Mouse (Mus musculus) liver, postnatal 0 days (tissue): Measurements from ENCODE around the gene Klhl36. TPM values are rescaled to one million over a fixed set of nuclear protein-coding genes. Genes with fewer than 3 reads are reported as not detected.

ENCODE experiments used
- ATAC-seq: fragments of 200-750 bp; cut with Nextera tagmentation; 2 replicates; pipeline ENCODE4 v1.8.0; 2017; ENCODE audit warnings: mild to moderate bottlenecking, moderate library complexity
- DNase-seq: peaks from one replicate; pipeline ENCODE4 v3.0.0-alpha.2; 2016
- H3K27ac ChIP-seq: fragments of 300-500 bp; sonication (generic); 2 replicates; pipeline ENCODE4 v1.5.1; 2014; ENCODE audit warnings: antibody characterized with exemption, moderate library complexity, mild to moderate bottlenecking, low read depth
- H3K27me3 ChIP-seq: fragments of 300-500 bp; sonication (generic); 2 replicates; pipeline ENCODE4 v1.6.1; 2014; ENCODE audit warnings: low read length, control low read depth, mixed read lengths; ENCODE audit not compliant: insufficient read depth
- H3K36me3 ChIP-seq: fragments of 300-500 bp; sonication (generic); replicated peaks from 2 replicates; pipeline ENCODE4 v1.6.1; 2014; ENCODE audit warnings: mild to moderate bottlenecking, control low read depth, low read length, moderate library complexity, mixed read lengths; ENCODE audit not compliant: insufficient read depth
- H3K4me1 ChIP-seq: fragments of 300-500 bp; sonication (generic); 2 replicates; pipeline ENCODE4 v1.6.1; 2014; ENCODE audit warnings: antibody characterized with exemption, mild to moderate bottlenecking, control low read depth; ENCODE audit not compliant: insufficient read depth
- H3K4me2 ChIP-seq: fragments of 300-500 bp; sonication (generic); 2 replicates; pipeline ENCODE4 v1.6.1; 2014; ENCODE audit warnings: low read depth, mild to moderate bottlenecking, low read length, moderate library complexity, mixed read lengths
- H3K4me3 ChIP-seq: fragments of 300-500 bp; sonication (generic); 2 replicates; pipeline ENCODE4 v1.5.1; 2014; ENCODE audit warnings: low read depth, low read length
- H3K9ac ChIP-seq: fragments of 300-500 bp; sonication (generic); replicated peaks from 2 replicates; pipeline ENCODE4 v1.6.1; 2014; ENCODE audit warnings: mild to moderate bottlenecking, moderate library complexity
- H3K9me3 ChIP-seq: fragments of 300-500 bp; sonication (generic); 2 replicates; pipeline ENCODE4 v1.6.1; 2016; ENCODE audit warnings: mild to moderate bottlenecking, control low read depth, low read length, mixed read lengths
- CTCF ChIP-seq: sonication (generic); IDR thresholded peaks from 2 replicates; pipeline ENCODE4 v1.5.1; 2016; ENCODE audit warnings: antibody characterized with exemption, low read depth
- EP300 ChIP-seq: IDR thresholded peaks from 2 replicates; pipeline ENCODE4 v1.6.1; 2016; ENCODE audit warnings: antibody characterized with exemption, low read depth, mild to moderate bottlenecking
- WGBS: fragments of 180-500 bp; shearing (Covaris S2); extraction: QIAGEN DNeasy Blood & Tissue Kit; methylation state at CpG from one replicate; pipeline ENCODE4 v1.1.7; 2014; ENCODE audit not compliant: insufficient replicate concordance; 5-methylcytosine and 5-hydroxymethylcytosine counted together
- polyA plus RNA-seq: library from polyadenylated mRNA; unstranded; fragments of >200 nt; fragmentation: Nextera tagmentation; extraction: Ambion mirVana; gene quantifications from 2 replicates; pipeline ENCODE4 v1.2.1, GENCODE M21; 2015

Gene Klhl36
- polyA plus RNA-seq, 1 experiment from 2014 or later: 4.9 TPM

DNA sequence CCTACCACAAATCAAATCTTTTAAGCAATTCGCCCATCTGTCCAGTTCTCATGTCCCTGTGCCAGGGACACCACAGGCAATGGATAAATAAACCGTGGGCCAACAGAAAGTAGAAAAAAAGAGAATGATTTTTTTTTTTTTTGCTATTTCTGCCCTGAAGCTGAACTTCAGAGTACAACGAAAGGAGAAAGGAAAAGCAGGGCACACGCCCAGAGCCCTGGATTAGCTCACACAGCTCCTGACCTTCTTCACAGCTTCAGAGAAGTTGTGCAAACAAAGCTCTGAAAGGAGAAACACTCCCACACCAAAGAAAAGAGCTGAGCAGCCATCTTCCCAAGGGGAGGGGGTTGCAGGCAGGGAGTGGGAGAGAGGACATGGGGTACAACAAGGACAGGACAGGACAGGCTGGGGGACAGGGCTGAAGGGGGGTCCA, 34.3 kb upstream of the Klhl36 start:
- 42% methylated on average over 4 of the region's 4 CpGs for WGBS
- no peak for ATAC-seq
- H3K36me3 ChIP-seq: 0 out of 2 replicates have a peak, but pooled peaks cover under 1% of the 10 kb centered on the region
- no peak overlapping the region; the same call in 1 of the 2 replicates for H3K4me3 ChIP-seq
- H3K9ac ChIP-seq: no peak overlapping the region
- H3K4me1 ChIP-seq: peaks cover 63% of the 10 kb centered on the region
- DNase-seq: no peak
- no peaks in the 10 kb centered on the region for H3K27me3 ChIP-seq
- TF ChIP-seq CTCF (no peak), EP300 (no peak)
- H3K27ac ChIP-seq: peak overlapping the region; percentile 56
- H3K9me3 ChIP-seq: no peaks in the 10 kb centered on the region
- peak overlapping the region; percentile 41; the same call in 1 of the 2 replicates for H3K4me2 ChIP-seq

DNA sequence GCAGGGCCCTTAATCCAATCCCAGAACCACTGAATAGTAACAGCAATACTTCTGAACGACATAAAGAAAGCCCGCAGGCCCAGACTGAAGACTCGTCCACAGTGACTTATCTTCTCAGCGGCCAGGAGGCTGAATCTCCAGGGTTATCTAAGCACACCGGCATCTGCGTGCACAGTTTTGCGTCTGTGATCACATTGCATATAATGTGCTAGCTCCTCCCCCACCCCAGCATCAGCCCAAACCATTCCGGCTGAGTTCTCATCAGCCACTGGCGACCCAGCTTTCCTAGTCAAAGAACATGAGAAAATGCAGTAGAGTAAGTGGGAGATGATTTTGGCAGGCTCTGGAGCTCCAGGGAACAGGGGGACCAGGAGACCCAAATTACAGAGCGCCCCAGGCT, 33.1 kb upstream of the Klhl36 start:
- 47% methylated on average over 10 of the region's 10 CpGs for WGBS
- ATAC-seq: no peak
- no peak for TF ChIP-seq EP300
- no peak for TF ChIP-seq CTCF

DNA sequence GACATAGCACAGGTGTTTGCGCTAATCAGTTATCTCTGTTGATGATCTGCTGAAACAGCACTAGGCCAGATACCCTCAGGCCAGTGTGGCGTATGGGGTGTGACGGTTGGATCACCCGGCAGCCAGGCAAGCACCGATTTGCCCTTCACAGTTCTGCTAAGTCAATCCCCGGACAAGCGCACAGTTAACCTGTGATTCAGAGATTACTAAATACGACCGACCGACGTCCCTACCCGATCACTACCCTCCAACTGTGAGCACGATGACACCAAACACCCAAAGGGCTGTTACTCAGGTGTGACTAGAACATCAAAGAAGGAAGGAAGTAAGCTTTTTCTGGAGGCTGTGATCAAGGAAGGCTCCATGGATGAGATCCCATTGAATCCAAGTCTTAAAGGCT, 32.6 kb upstream of the Klhl36 start:
- no peak for TF ChIP-seq EP300
- TF ChIP-seq CTCF: no peak
- H3K27me3 ChIP-seq: no peaks in the 10 kb centered on the region
- H3K4me1 ChIP-seq: peaks cover 66% of the 10 kb centered on the region
- no peak overlapping the region for H3K4me3 ChIP-seq
- WGBS: 63% methylated on average over 13 of the region's 13 CpGs
- no peaks in the 10 kb centered on the region for H3K9me3 ChIP-seq
- no peaks in the 10 kb centered on the region for H3K36me3 ChIP-seq
- H3K4me2 ChIP-seq: no peak overlapping the region
- no peak overlapping the region for H3K27ac ChIP-seq
- no peak for DNase-seq
- H3K9ac ChIP-seq: no peak overlapping the region
- no peak for ATAC-seq

More for the DNA sequence above, 33.1 kb upstream of the Klhl36 start:
- no peak overlapping the region for H3K4me2 ChIP-seq
- H3K27ac ChIP-seq: no peak overlapping the region
- no peaks in the 10 kb centered on the region for H3K9me3 ChIP-seq
- H3K4me1 ChIP-seq: peaks cover 66% of the 10 kb centered on the region
- DNase-seq: no peak
- H3K4me3 ChIP-seq: no peak overlapping the region
- H3K9ac ChIP-seq: no peak overlapping the region
- H3K27me3 ChIP-seq: no peaks in the 10 kb centered on the region
- no peaks in the 10 kb centered on the region for H3K36me3 ChIP-seq

DNA sequence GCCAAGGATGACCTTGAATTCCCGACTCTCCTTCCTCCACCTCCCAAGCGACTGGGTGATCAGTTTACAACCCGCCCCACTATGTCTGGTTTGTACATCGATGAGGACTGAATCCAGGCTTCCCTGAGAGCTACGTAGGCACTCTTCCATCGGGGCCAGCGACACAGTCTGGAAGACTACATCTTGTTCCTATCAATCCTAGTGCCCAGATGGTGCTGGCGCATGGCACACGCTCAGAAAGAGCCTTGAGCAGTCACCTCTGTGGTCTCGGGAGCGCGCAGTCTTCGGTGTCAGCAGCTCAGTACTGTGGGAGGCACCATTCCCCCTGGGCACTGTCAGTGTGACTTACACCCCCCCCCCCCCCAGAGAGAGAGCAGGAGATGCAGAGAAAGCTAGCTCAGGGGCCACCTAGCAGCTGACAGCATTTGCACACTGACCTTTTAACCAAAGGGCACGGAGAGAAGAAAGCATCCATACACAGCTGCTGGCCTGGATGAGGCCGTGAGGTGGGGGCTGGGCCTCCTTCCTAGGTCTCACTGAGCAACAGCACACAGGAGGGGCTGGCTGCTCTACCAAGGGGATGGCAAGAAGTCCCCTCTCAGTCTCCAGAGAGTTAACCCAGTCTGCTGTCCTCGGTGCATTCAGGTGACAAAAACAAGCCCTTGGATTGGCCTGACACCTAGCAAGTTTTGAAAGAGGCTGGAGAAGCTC, 32.0 kb upstream of the Klhl36 start:
- Histone ChIP-seq H3K36me3 (no peaks in the 10 kb centered on the region), H3K4me1 (peaks cover 67% of the 10 kb centered on the region), H3K9ac (no peak overlapping the region), H3K4me3 (no peak overlapping the region), H3K9me3 (no peaks in the 10 kb centered on the region), H3K27me3 (no peaks in the 10 kb centered on the region), H3K27ac (no peak overlapping the region), H3K4me2 (no peak overlapping the region)
- TF ChIP-seq EP300 (no peak), CTCF (no peak)
- DNase-seq (no peak), ATAC-seq (no peak)
- WGBS: 77% methylated on average over 16 of the region's 16 CpGs

DNA sequence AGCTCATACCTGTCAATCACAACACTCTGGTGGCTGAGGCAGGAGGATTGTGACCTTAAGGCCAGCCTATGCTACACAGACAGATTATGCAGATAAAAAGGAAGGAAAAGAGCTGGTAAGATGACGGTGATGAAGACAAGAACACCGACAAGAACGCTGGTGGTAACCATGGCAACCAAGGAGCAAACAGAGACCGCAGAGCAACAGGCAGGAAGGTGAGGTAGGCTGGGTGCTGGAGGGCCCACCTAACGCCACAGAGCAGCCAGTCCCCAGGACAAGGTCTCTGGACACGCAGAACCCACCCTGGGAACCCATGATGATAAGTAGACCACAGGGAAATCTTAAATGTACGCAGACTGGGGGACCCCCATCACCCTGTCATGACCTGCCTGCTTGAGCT, 31.5 kb upstream of the Klhl36 start:
- no peak overlapping the region for H3K4me2 ChIP-seq
- no peak overlapping the region for H3K9ac ChIP-seq
- H3K4me1 ChIP-seq: peaks cover 62% of the 10 kb centered on the region
- H3K27me3 ChIP-seq: no peaks in the 10 kb centered on the region
- no peak for DNase-seq
- WGBS: 40% methylated on average over 7 of the region's 7 CpGs
- TF ChIP-seq CTCF (no peak), EP300 (no peak)
- no peak for ATAC-seq
- H3K9me3 ChIP-seq: no peaks in the 10 kb centered on the region
- H3K36me3 ChIP-seq: no peaks in the 10 kb centered on the region
- no peak overlapping the region for H3K27ac ChIP-seq
- no peak overlapping the region for H3K4me3 ChIP-seq

- TF ChIP-seq CTCF (no peak), EP300 (no peak)
- Histone ChIP-seq H3K4me1 (peaks cover 58% of the 10 kb centered on the region), H3K9me3 (no peaks in the 10 kb centered on the region), H3K36me3 (no peaks in the 10 kb centered on the region), H3K27ac (0 out of 2 replicates have a peak overlapping the region, but pooled peaks have one; percentile 22), H3K9ac (no peak overlapping the region), H3K27me3 (no peaks in the 10 kb centered on the region), H3K4me2 (peak overlapping the region; percentile 57), H3K4me3 (peak overlapping the region; percentile 13; the same call in 1 of the 2 replicates)
- WGBS: 27% methylated on average over 20 of the region's 20 CpGs
- ATAC-seq (peak; percentile 81), DNase-seq (peak; percentile 85)
These were observed 30.6 kb upstream of the Klhl36 start for GRCm38 (mm10) chr8:119831336-119831995.
